Mouse (Mus musculus) erythroblast, embryonic 14.5 days (primary cell): ENCODE measurements around the gene Fsd1l.

ENCODE experiments used
- GATA1 ChIP-seq: IDR thresholded peaks from 2 replicates; pipeline ENCODE4 v1.6.1; 2012; ENCODE audit warnings: low read length, inconsistent platforms, mixed read lengths
- TAL1 ChIP-seq: IDR thresholded peaks from 3 replicates; pipeline ENCODE4 v1.6.1; 2012; ENCODE audit warnings: low read length, inconsistent platforms, mixed read lengths

DNA sequence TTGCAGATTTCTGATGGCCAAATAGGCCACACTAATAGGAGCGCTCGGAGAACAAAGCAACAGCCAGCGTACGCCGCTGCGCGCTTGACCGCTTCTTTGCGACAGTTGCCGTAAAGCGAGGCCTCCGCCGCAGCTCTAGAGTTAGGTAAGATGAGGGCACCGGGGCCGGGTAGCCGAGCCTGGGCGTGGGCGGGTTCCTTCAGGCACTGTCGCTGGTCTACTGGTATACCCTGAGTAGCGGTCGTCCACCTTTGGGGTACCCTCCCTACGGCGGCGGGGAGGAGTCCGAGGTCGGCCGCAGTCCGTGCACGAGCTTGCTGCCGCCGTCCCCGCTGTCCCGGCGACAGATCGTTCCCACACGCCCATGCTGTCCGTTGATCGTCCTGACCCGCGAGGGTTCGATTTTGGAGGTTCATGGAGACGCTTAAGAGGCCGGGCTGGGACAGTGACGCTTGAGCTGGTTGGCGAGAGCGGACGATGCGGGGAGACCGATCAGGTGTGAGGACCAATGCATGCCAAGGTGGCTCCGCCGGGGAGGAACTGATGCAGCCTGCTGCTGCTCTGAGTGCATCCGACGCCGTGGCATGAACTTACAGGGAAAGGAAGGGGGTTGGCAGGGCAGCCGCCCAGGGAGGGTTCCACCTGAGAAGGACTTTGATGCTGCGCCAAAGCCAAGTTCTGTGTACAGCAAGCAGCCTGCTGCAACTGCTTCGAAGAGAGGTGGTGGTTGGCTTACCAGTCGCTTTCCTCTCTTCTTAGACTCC lies 83.0 kb downstream of the Fsd1l start:
- TF ChIP-seq GATA1, result no peak
- TF ChIP-seq TAL1, result no peak
